Mouse (Mus musculus) ES-E14 (cell line): ENCODE data around the gene Fcrl1. TPM values are rescaled to one million over a fixed set of nuclear protein-coding genes. Genes with fewer than 3 reads are reported as not detected.
A peak's percentile ranks its signal among the peaks of the same experiment; 100 is the strongest.

Experiments used
- DNase-seq: peaks from one replicate; pipeline ENCODE4 v3.0.0-alpha.2; 2013; ENCODE audit warnings: low read depth, low spot score
- H3K27ac ChIP-seq: 2 replicates; pipeline ENCODE4 v1.5.1; 2012; ENCODE audit warnings: low read depth, mild to moderate bottlenecking, low read length, moderate library complexity, mixed read lengths; ENCODE audit not compliant: poor library complexity, insufficient read depth, severe bottlenecking
- H3K36me3 ChIP-seq: 2 replicates; pipeline ENCODE4 v1.6.1; 2012; ENCODE audit warnings: mild to moderate bottlenecking, low read length, moderate library complexity, mixed read lengths; ENCODE audit not compliant: control insufficient read depth, poor library complexity, insufficient read depth, severe bottlenecking
- H3K4me1 ChIP-seq, 2 experiments: fragments of 150-350 bp in 1 of 2; sonication (generic) in 1 of 2; 2 replicates each; pipeline ENCODE4 v1.6.1; 2012; ENCODE audit warnings: low read length in 2 of 2, mild to moderate bottlenecking in 1 of 2, mixed read lengths in 1 of 2; ENCODE audit not compliant: control insufficient read depth in 2 of 2, insufficient read depth in 2 of 2, poor library complexity in 1 of 2
- H3K4me3 ChIP-seq, 2 experiments: fragments of 150-350 bp in 1 of 2; sonication (generic) in 1 of 2; 2 replicates each; pipeline ENCODE4 v1.5.1; 2012; ENCODE audit warnings: low read length in 2 of 2, low read depth in 1 of 2, mild to moderate bottlenecking in 1 of 2, mixed read lengths in 1 of 2; ENCODE audit not compliant: insufficient read depth in 1 of 2, poor library complexity in 1 of 2, severe bottlenecking in 1 of 2
- H3K9ac ChIP-seq: 2 replicates; pipeline ENCODE4 v1.6.1; 2012; ENCODE audit warnings: low read depth, mild to moderate bottlenecking, low read length, mixed read lengths; ENCODE audit not compliant: poor library complexity, insufficient read depth, severe bottlenecking
- H3K9me3 ChIP-seq: fragments of 150-350 bp; sonication (generic); 2 replicates; pipeline ENCODE4 v1.6.1; 2012; ENCODE audit warnings: low read depth, mild to moderate bottlenecking, low read length; ENCODE audit not compliant: control insufficient read depth, insufficient read depth
- CHD2 ChIP-seq: IDR thresholded peaks from 2 replicates; pipeline ENCODE4 v1.6.1; 2014; ENCODE audit warnings: mild to moderate bottlenecking, low read depth, low read length, inconsistent platforms
- HCFC1 ChIP-seq: IDR thresholded peaks from 2 replicates; pipeline ENCODE4 v1.6.1; 2012; ENCODE audit warnings: low read length, inconsistent platforms, borderline replicate concordance; ENCODE audit not compliant: insufficient read depth
- MAFK ChIP-seq: IDR thresholded peaks from 2 replicates; pipeline ENCODE4 v1.6.1; 2014; ENCODE audit warnings: mild to moderate bottlenecking, low read depth, low read length, inconsistent platforms; ENCODE audit not compliant: insufficient read depth
- ZC3H11A ChIP-seq: IDR thresholded peaks from 2 replicates; pipeline ENCODE4 v1.6.1; 2012; ENCODE audit warnings: low read depth, mild to moderate bottlenecking, inconsistent platforms, low read length, borderline replicate concordance
- ZNF384 ChIP-seq: IDR thresholded peaks from 2 replicates; pipeline ENCODE4 v1.6.1; 2012; ENCODE audit warnings: low read depth, low read length, inconsistent platforms
- in situ Hi-C, 2 experiments: fragments of 600-800 bp; cut with MboI; formaldehyde crosslinking; loops; one replicate each; pipeline ENCODE4 v1.15.1; 2025; ENCODE audit warnings: low sequenced_read_pairs in 2 of 2, inconsistent platforms in 1 of 2; ENCODE audit not compliant: unreplicated experiment in 2 of 2
- total RNA-seq: library from RNA; depleted of rRNA; stranded (reverse); fragments of 300-350 nt; gene quantifications from 2 replicates; pipeline ENCODE4 v1.2.3, GENCODE M21; 2012

The Fcrl1 gene
- total RNA-seq, 1 experiment: 0.27 TPM

DNA sequence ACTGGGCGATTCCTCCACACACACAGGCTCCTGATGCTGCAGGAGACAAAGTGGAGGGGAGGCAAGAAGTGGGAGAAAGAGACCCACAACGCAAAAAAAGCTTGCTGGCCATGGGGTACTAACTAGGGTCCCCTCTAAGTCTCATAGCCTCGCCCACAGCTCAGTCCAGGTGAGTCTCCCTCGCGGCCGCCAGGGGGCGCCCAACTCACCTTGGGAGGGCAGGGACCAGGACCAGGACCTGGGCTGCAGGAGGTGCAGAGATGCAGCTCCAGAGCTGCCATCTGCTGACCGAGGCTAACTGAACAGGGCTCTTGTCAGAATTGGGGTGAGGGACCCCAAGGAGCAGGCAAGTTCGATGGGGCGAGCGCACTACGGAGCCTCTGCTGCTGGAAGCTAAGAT, 35.0 kb downstream of the Fcrl1 start:
- peak overlapping the region; percentile 52 to 56 for H3K4me3 ChIP-seq
- peak overlapping the region; percentile 39; the same call in 1 of the 2 replicates for H3K9ac ChIP-seq
- DNase-seq: peak; percentile 22
- no peaks in the 10 kb centered on the region for H3K9me3 ChIP-seq
- H3K36me3 ChIP-seq: no peaks in the 10 kb centered on the region
- TF ChIP-seq HCFC1 (no peak), ZC3H11A (peak; percentile 13; the same call in 1 of the 2 replicates), MAFK (no peak), ZNF384 (no peak), CHD2 (no peak)
- peak overlapping the region; percentile 79; the same call in 1 of the 2 replicates for H3K27ac ChIP-seq
- peaks cover 0 to 12% of the 10 kb centered on the region in 2 experiments; a peak in 2 of 4 replicates for H3K4me1 ChIP-seq
- in situ Hi-C loops: loop anchor here in 1 of 2 experiments (10.0 kb wide), 1 partner anchor 84 kb away; no protein-coding TSS in a partner anchor

GRCm38 (mm10) chr3:87420645-87421044, 44.5 kb downstream of the Fcrl1 start:
- no peak for DNase-seq
- H3K27ac ChIP-seq: no peak overlapping the region
- H3K36me3 ChIP-seq: no peaks in the 10 kb centered on the region
- H3K9me3 ChIP-seq: no peaks in the 10 kb centered on the region
- TF ChIP-seq MAFK (no peak), ZNF384 (no peak), CHD2 (no peak), HCFC1 (no peak), ZC3H11A (no peak)
- H3K9ac ChIP-seq: no peak overlapping the region
- no peaks in the 10 kb centered on the region for H3K4me1 ChIP-seq
- no peak overlapping the region for H3K4me3 ChIP-seq
- in situ Hi-C loops: no loop called here

DNA sequence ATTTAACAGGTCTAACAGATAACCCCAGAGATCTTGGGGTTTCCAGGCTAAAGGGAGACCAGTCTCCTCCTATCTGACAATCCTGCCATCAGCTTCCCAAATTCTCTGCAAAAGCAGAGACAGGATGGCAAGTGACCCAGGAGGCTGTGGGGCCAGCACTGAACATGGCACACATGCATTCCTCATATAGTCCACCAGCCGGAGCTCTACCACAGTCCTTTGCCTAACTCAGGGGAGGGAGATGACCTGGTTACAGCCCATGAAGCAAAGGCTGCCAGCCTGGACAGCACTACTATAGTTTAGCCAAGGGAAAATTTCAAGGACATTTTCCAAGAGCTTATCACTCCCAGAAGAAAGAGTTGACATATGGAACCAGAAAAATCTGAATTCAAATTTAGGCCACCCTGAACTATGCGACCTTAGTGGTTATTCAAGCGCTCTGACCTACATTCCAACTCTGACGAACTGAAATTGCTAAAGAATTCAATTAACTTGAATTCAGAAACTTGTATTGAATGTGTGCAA, 46.3 kb downstream of the Fcrl1 start:
- in situ Hi-C loops: no loop called here
- H3K4me1 ChIP-seq: no peaks in the 10 kb centered on the region
- no peaks in the 10 kb centered on the region for H3K36me3 ChIP-seq
- TF ChIP-seq ZC3H11A (no peak), HCFC1 (no peak), MAFK (no peak), CHD2 (no peak), ZNF384 (no peak)
- no peak overlapping the region for H3K4me3 ChIP-seq
- H3K9me3 ChIP-seq: no peaks in the 10 kb centered on the region
- H3K27ac ChIP-seq: no peak overlapping the region
- no peak for DNase-seq
- no peak overlapping the region for H3K9ac ChIP-seq

- TF ChIP-seq ZC3H11A (no peak), CHD2 (no peak), ZNF384 (no peak), HCFC1 (no peak), MAFK (no peak)
- Histone ChIP-seq H3K27ac (no peak within 1 kb of the TSS), H3K9me3 (no peaks in the 10 kb centered on the region), H3K4me3 (no peak within 1 kb of the TSS), H3K4me1 (no peaks in the 10 kb centered on the region; a peak in 1 of 4 replicates), H3K36me3 (no peaks in the 10 kb centered on the region), H3K9ac (no peak within 1 kb of the TSS)
- in situ Hi-C loops: no loop called here
- no peak for DNase-seq
These were observed 59.3 kb downstream of the Fcrl1 start, which contains the start of gene Fcrl5 for GRCm38 (mm10) chr3:87435479-87435878. Gene Fcrl5 (plus strand): TSS chr3:87435773.
